Mouse (Mus musculus) erythroblast, embryonic 14.5 days (primary cell): Measurements from ENCODE around the gene Myo5a. TPM values are rescaled to one million over a fixed set of nuclear protein-coding genes. Genes with fewer than 3 reads are reported as not detected.

ENCODE experiments used
- H3K27me3 ChIP-seq: 2 replicates; pipeline ENCODE4 v1.6.1; 2012; ENCODE audit warnings: inconsistent platforms; ENCODE audit not compliant: control insufficient read depth
- H3K36me3 ChIP-seq: 2 replicates; pipeline ENCODE4 v1.6.1; 2012; ENCODE audit warnings: mild to moderate bottlenecking, inconsistent platforms; ENCODE audit not compliant: control insufficient read depth
- H3K4me1 ChIP-seq: 2 replicates; pipeline ENCODE4 v1.6.1; 2012; ENCODE audit warnings: inconsistent platforms; ENCODE audit not compliant: control insufficient read depth
- H3K4me3 ChIP-seq: replicated peaks from 2 replicates; pipeline ENCODE3; 2012; ENCODE audit warnings: moderate library complexity, mild to moderate bottlenecking, inconsistent platforms
- H3K9me3 ChIP-seq: 2 replicates; pipeline ENCODE4 v1.6.1; 2012; ENCODE audit warnings: low read length, inconsistent platforms, mixed read lengths; ENCODE audit not compliant: control insufficient read depth
- GATA1 ChIP-seq: IDR thresholded peaks from 2 replicates; pipeline ENCODE4 v1.6.1; 2012; ENCODE audit warnings: low read length, inconsistent platforms, mixed read lengths
- TAL1 ChIP-seq: IDR thresholded peaks from 3 replicates; pipeline ENCODE4 v1.6.1; 2012; ENCODE audit warnings: low read length, inconsistent platforms, mixed read lengths
- polyA plus RNA-seq: library from polyadenylated mRNA; stranded (reverse); fragments of >175 nt; gene quantifications from 2 replicates; pipeline ENCODE4 v1.2.3, GENCODE M21; 2012

The Myo5a gene
- polyA plus RNA-seq, 1 experiment: 0.08 TPM

DNA sequence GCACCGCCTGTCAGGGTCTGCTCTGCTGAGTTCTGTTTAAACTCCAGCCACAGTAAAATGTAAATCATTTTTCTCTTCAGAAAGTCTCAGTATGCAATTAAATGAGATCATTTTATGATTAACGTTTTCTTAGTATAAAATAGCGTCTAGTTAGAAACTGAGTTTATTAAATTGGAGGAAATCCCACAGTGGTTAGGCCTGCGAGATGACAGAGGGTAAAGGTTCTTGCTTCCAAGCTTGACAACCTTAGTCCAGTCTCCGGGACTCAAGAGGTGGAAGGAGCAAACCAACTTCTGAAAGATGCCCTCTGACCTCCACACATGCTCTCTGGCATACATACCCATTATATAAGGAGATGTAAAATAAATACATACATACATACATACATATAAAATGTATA, 15.8 kb upstream of the Myo5a start:
- TF ChIP-seq GATA1 (no peak), TAL1 (no peak)
- Histone ChIP-seq H3K4me1 (no peaks in the 10 kb centered on the region), H3K36me3 (peaks cover 66% of the 10 kb centered on the region), H3K9me3 (no peaks in the 10 kb centered on the region), H3K4me3 (no peak overlapping the region), H3K27me3 (no peaks in the 10 kb centered on the region)

DNA sequence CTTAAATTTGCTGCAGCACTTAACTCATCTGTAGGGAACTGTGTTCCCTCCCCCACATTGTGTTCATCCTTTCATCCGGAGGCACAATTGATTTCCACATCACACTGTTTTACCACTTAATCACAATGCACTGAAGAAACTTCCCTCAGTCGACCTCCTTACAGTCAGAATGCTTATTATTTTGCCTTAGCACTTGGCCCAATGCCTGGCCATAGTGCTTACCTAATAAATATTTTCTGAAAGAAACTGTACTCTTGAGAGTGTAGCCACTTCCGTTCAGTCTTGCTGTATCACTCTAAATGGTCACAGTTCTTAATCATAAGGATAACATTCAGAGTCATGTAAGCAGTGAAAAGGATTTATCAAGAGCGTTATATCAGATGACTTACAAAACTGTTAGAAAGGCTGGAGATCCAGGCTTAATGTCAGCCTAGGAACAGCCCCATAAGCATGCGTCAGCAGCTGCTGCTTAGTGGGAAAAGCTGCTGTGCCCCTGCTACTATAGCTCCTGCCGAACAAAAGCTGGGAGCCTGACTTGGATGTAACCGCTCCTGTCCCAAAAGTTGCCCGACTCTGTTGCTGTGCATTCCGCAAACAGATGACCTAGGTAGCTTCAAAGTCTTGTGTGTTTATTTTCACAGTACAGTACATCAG, 6.0 kb upstream of the Myo5a start:
- Histone ChIP-seq H3K4me3 (no peak overlapping the region), H3K36me3 (peaks cover 9% of the 10 kb centered on the region), H3K27me3 (peaks cover 7% of the 10 kb centered on the region), H3K4me1 (no peaks in the 10 kb centered on the region), H3K9me3 (no peaks in the 10 kb centered on the region)
- TF ChIP-seq GATA1: no peak
- TF ChIP-seq TAL1: no peak

DNA sequence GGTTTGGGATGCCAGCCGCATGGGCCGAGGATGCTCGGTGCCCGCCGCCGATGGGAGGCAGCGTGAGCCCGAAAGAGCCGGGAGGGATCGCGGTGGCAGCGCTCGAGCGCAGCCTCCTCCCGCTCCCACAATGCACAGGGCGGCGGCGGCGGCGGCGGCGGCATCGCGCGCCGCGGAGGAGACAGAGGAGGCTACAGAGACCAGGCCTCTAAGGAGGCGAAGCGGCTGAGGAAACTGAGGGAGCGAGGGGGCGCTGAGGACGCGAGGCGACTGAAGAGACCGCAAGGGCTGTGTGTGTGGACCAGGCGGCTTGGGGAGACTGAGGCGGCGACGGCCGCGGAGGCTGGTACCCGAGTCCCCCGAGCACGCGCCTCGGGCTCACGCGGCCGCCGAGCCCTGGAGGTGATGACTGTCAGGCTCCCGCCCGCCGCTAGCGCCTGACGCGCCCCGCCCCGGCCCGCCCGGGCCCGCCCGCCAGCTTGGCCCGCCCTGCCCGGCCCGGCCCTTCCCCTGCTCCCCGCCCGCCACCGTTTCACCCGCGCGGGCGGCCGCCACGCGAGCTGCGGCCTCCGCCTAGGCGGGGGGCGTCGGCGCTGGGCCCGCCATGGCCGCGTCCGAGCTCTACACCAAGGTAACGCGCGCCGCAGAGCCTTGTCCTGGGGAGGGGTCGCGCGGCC, 352 bp downstream of the Myo5a start:
- Histone ChIP-seq H3K4me3 (peak overlapping the region; percentile 66), H3K9me3 (no peaks in the 10 kb centered on the region), H3K27me3 (peaks cover 62% of the 10 kb centered on the region), H3K36me3 (no peaks in the 10 kb centered on the region), H3K4me1 (peaks cover 18% of the 10 kb centered on the region)
- TF ChIP-seq GATA1 (no peak), TAL1 (no peak)

DNA sequence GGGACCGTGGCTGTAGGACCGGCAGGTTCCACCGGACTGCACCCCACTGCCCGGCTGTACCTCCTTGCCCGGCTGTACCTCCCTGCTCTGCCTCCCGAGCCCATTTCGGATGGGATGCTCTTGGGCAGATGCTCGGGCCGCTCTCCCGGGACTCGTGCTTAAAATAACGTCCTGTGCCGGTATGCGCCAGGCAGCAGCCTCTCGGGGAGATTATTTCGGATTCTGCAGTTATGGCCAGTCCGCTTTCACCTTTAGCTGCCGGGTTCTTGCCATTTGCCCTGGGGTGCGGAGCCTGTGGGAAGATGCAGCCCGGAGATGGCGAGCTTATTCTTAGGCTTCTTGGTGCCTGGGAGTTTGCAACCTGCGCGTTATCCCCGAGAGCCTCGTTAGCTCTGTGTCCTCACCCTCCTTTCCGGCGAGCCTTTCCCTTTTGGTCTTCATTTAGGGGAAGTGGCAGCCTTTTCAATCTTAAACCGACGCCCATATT, 934 bp downstream of the Myo5a start:
- peaks cover 62% of the 10 kb centered on the region for H3K27me3 ChIP-seq
- H3K9me3 ChIP-seq: no peaks in the 10 kb centered on the region
- no peak for TF ChIP-seq GATA1
- no peak for TF ChIP-seq TAL1
- peaks cover 18% of the 10 kb centered on the region for H3K4me1 ChIP-seq
- no peaks in the 10 kb centered on the region for H3K36me3 ChIP-seq
- H3K4me3 ChIP-seq: peak overlapping the region; percentile 66

DNA sequence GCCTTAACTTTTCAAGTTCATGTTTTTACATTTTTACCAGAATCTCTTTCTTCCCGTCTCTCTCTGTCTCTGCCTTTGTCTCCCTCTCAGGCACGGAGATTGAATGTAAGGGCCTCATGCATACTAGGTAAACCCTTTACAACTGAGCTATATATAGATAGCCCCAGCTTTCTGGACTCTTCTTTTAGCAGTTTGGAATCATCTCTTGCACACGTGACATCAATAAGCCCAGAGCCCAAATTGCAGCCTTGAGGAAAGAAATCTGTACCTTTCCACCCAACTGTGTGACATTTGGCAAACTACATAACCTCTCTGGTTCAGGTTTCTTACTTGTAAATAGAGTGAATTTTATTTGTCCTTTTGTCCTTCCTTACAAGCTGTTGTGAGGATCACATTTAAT, 1.5 kb downstream of the Myo5a start:
- Histone ChIP-seq H3K36me3 (no peaks in the 10 kb centered on the region), H3K4me1 (peaks cover 18% of the 10 kb centered on the region), H3K9me3 (no peaks in the 10 kb centered on the region), H3K4me3 (no peak overlapping the region), H3K27me3 (peaks cover 62% of the 10 kb centered on the region)
- TF ChIP-seq TAL1 (no peak), GATA1 (no peak)

DNA sequence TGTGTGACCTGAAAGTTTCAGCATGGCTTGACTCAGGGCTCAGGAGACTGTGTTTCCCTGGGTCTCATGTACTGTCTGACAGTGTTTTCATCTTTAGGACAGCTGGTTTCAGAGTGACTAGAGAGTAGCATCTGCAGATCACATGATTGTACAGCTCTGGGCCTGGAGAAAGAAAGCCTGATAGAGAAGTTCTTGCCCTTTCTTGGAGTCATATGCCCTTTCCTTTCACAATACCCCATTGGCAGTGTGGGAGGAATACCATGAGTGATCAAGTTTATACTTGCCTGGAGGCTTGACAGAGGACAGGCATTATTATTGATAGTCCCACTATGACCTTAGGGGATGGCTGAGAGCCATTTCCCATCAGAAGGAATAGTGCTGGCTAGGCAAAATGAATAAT, 6.4 kb downstream of the Myo5a start:
- peaks cover 31% of the 10 kb centered on the region for H3K27me3 ChIP-seq
- no peaks in the 10 kb centered on the region for H3K4me1 ChIP-seq
- no peaks in the 10 kb centered on the region for H3K9me3 ChIP-seq
- TF ChIP-seq TAL1: no peak
- TF ChIP-seq GATA1: no peak
- no peaks in the 10 kb centered on the region for H3K36me3 ChIP-seq
- H3K4me3 ChIP-seq: no peak overlapping the region

DNA sequence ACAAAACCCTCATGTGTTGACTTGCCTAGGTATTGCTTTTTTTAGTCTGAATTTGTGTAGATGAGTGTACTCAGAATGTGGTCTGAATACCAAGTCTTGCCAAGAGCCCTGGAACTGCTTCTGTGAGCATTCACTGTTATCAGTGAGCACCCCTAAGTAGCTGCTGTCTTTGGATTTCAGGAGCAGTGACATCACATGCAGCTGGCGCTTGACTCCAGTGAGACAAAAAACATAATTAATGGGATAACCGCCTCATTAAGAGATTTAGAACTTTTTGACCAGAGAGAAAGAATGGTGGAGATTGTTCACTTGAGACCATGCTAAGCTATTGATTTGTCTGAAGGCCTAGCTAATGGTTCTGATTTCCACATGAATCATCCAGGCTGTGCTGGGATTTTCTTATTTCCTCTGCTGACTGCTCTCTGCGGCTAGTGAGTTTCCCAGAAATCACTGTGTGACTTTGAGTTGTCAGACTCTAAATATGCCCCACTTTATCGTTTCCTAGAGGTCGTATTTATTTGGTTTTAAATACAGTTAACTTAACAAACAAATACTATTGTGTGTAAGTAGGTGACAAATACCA, 14.5 kb downstream of the Myo5a start:
- Histone ChIP-seq H3K4me3 (no peak overlapping the region), H3K4me1 (no peaks in the 10 kb centered on the region), H3K36me3 (no peaks in the 10 kb centered on the region), H3K9me3 (no peaks in the 10 kb centered on the region), H3K27me3 (no peaks in the 10 kb centered on the region)
- TF ChIP-seq GATA1: no peak
- no peak for TF ChIP-seq TAL1

DNA sequence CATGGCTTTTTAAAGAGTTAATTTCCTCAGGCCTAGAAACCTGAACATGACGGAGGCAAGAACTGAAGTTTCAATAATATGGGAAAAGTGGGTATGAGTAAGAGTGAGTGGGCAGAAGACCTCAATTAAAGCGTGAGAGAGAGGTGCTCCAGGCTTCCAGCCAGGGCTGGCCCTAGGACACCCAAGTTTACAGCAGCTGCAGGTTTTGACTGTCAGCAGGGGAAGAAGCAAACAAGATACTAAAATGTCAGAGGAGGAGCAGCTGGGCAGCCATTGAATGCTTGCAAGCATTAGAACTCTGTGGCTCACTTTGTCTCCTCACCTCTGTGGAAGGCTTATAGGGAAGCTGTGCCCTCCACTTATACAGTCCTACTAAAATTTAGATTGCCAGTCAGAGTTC, 17.0 kb downstream of the Myo5a start:
- no peaks in the 10 kb centered on the region for H3K9me3 ChIP-seq
- no peak overlapping the region for H3K4me3 ChIP-seq
- H3K27me3 ChIP-seq: no peaks in the 10 kb centered on the region
- TF ChIP-seq GATA1 (no peak), TAL1 (no peak)
- no peaks in the 10 kb centered on the region for H3K4me1 ChIP-seq
- H3K36me3 ChIP-seq: no peaks in the 10 kb centered on the region

DNA sequence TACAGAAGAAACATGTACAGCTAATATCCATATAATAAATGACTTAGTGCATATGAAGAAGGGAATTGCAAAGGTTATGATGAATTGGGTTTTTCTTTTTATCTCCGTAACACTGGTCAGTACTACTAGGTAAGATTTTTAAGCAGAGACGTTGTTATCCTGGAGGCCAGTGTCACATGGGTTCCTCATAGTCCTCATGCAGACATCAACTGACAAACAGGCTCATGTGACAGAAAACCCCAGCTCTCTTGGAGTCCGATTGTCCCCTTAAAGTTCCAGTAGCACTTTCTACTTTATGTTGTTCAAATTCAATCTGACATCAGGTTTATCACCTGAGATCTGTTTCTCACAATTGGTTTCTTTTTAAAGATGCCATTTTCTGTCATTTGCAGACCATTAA, 18.5 kb downstream of the Myo5a start:
- no peaks in the 10 kb centered on the region for H3K9me3 ChIP-seq
- TF ChIP-seq TAL1 (no peak), GATA1 (no peak)
- H3K36me3 ChIP-seq: no peaks in the 10 kb centered on the region
- H3K4me1 ChIP-seq: no peaks in the 10 kb centered on the region
- H3K4me3 ChIP-seq: no peak overlapping the region
- no peaks in the 10 kb centered on the region for H3K27me3 ChIP-seq
